Mouse (Mus musculus): ENCODE results near the gene Sgk1. TPM values are rescaled to one million over a fixed set of nuclear protein-coding genes. Genes with fewer than 3 reads are reported as not detected.
"Not testable (repeated sequence)": the region's sequence is repeated elsewhere in the genome, so short reads cannot be mapped to it uniquely, and the experiment has no call there.

The Sgk1 gene
- polyA plus RNA-seq, 1 experiment from 2014 or later: 32.6 TPM

DNA sequence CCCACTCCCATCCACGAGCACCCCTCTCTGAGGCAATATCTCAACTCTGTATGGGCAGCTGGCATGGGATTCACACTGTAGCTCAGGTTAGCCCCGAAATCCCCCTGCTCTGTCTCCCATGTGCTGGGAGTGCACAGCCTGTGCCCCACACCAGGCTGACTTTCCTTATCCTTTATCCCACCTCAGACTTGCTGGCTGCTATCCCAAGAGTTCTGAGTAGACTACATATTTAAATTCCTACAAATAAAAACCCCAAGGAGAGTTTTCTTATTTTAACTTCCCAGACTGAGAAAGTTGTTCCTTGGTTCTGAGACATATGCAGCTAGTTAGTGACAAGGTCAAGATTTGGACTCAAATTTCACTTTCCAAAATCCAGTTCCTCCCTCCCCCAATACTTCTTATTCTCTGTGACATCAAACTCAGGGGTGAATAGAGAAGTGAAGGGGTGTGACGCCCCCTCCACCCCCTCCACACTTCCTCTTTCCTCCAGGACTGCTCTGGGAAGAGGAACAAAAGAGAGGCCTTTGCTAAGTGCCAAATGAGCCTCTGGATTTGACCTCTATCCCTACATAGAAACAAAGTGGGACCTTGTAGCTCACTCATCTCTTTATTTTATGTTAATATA is 7.3 kb downstream of the Sgk1 start:
- Histone ChIP-seq H3K27me3 (ENCODE audit: control insufficient read depth, insufficient read depth, low read length) (no peaks in the 10 kb centered on the region), H3K9ac (replicated peaks; ENCODE audit: low read depth, low read length) (no peak overlapping the region), H3K36me3 (ENCODE audit: control insufficient read depth, insufficient read depth, low read length) (no peaks in the 10 kb centered on the region), H3K27ac (ENCODE audit: low read depth, low read length) (no peak overlapping the region), H3K4me1 (ENCODE audit: control insufficient read depth, insufficient read depth, low read length) (peaks cover 5% of the 10 kb centered on the region; the same call in 1 of the 2 replicates), H3K4me2 (ENCODE audit: low read depth, low read length) (no peak overlapping the region), H3K4me3 (ENCODE audit: low read depth, low read length) (no peak overlapping the region), H3K9me3 (ENCODE audit: control insufficient read depth, low read length) (no peaks in the 10 kb centered on the region)
- WGBS: 67% methylated on average over 3 of the region's 3 CpGs
- no peak for ATAC-seq (ENCODE audit: low read depth)

DNA sequence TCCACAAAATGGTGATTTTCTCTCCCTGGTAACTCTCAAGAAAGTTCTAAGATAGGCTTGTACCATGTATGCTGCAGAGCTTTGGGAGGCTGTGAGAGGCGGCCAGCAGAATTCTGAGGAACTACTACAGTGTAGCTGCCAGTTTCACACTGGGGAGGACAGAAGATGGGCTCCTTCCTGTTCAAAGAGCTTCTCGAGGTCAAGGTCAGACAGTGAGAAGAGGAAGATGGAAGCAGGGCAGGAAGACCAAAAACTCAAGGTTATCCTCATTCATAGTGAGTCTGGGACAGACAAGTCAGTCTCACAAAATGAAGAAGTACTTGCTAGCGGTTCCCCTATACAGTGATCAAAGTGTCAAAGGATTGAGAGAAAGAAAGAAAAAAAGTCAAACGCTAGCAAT is 8.3 kb downstream of the Sgk1 start:
- H3K4me3 ChIP-seq (ENCODE audit: low read depth, low read length): no peak overlapping the region
- H3K36me3 ChIP-seq (ENCODE audit: control insufficient read depth, insufficient read depth, low read length): no peaks in the 10 kb centered on the region
- H3K9ac ChIP-seq (replicated peaks; ENCODE audit: low read depth, low read length): no peak overlapping the region
- no peaks in the 10 kb centered on the region for H3K27me3 ChIP-seq (ENCODE audit: control insufficient read depth, insufficient read depth, low read length)
- H3K4me2 ChIP-seq (ENCODE audit: low read depth, low read length): no peak overlapping the region
- H3K27ac ChIP-seq (ENCODE audit: low read depth, low read length): no peak overlapping the region
- peaks cover 2% of the 10 kb centered on the region; the same call in 1 of the 2 replicates for H3K4me1 ChIP-seq (ENCODE audit: control insufficient read depth, insufficient read depth, low read length)
- ATAC-seq (ENCODE audit: low read depth): no peak
- WGBS: 90% methylated on average over 4 of the region's 4 CpGs
- no peaks in the 10 kb centered on the region for H3K9me3 ChIP-seq (ENCODE audit: control insufficient read depth, low read length)

DNA sequence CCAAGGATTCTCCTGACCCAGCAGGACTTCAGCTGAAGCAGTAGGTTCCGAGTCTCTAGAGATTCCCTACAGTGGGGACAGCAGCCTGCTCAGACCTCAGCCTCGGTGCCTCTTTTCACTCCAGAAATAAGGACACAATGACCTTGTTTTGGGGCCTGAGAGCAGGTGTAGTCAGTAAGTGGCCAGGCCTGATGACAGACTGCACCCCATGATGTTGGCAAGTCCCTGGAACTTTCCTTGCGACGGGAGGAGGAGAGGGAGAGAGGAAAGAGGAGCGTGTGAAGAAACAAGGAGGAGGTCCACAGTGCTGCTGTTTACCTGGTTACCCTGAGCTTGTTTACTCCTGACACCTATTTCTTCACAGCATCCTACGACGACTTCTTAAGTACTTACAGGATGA is 9.5 kb downstream of the Sgk1 start:
- WGBS: 66% methylated on average over 7 of the region's 7 CpGs
- no peak overlapping the region for H3K27ac ChIP-seq (ENCODE audit: low read depth, low read length)

GRCm38 (mm10) chr10:21892104-21892503 is 10.1 kb downstream of the Sgk1 start:
- Histone ChIP-seq H3K36me3 (ENCODE audit: control insufficient read depth, insufficient read depth, low read length) (no peaks in the 10 kb centered on the region), H3K27me3 (ENCODE audit: control insufficient read depth, insufficient read depth, low read length) (no peaks in the 10 kb centered on the region), H3K9ac (replicated peaks; ENCODE audit: low read depth, low read length) (no peak overlapping the region), H3K27ac (ENCODE audit: low read depth, low read length) (no peak overlapping the region), H3K4me1 (ENCODE audit: control insufficient read depth, insufficient read depth, low read length) (no peaks in the 10 kb centered on the region), H3K4me2 (ENCODE audit: low read depth, low read length) (no peak overlapping the region), H3K4me3 (ENCODE audit: low read depth, low read length) (no peak overlapping the region), H3K9me3 (ENCODE audit: control insufficient read depth, low read length) (no peaks in the 10 kb centered on the region)
- no peak for ATAC-seq (ENCODE audit: low read depth)
- 86% methylated on average over 4 of the region's 4 CpGs for WGBS

More for the DNA sequence above, 9.5 kb downstream of the Sgk1 start:
- Histone ChIP-seq H3K4me3 (ENCODE audit: low read depth, low read length) (no peak overlapping the region), H3K9me3 (ENCODE audit: control insufficient read depth, low read length) (no peaks in the 10 kb centered on the region), H3K36me3 (ENCODE audit: control insufficient read depth, insufficient read depth, low read length) (no peaks in the 10 kb centered on the region), H3K4me2 (ENCODE audit: low read depth, low read length) (no peak overlapping the region), H3K27me3 (ENCODE audit: control insufficient read depth, insufficient read depth, low read length) (no peaks in the 10 kb centered on the region), H3K4me1 (ENCODE audit: control insufficient read depth, insufficient read depth, low read length) (no peaks in the 10 kb centered on the region), H3K9ac (replicated peaks; ENCODE audit: low read depth, low read length) (no peak overlapping the region)
- ATAC-seq (ENCODE audit: low read depth): no peak

DNA sequence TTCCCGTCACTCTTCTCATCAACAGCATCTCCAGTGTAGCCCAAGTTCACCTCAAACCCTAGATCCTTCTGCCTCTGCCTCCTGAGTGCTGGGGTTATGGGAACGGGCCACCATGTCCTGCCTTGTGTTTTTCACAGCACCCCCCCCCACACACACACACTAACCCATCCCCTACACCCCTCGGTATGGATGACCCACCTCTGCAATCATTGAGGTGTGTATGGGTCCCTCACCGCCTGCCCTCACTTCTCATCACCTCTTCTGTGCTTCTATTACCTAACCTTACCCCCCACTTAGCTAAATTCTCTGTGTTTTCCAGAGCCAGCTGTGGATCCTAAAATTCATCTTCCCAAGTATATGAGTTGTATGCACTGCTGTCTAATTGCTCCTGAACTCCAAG is 16.4 kb downstream of the Sgk1 start:
- Histone ChIP-seq H3K27me3 (ENCODE audit: control insufficient read depth, insufficient read depth, low read length) (no peaks in the 10 kb centered on the region), H3K4me1 (ENCODE audit: control insufficient read depth, insufficient read depth, low read length) (no peaks in the 10 kb centered on the region), H3K4me3 (ENCODE audit: low read depth, low read length) (no peak overlapping the region), H3K36me3 (ENCODE audit: control insufficient read depth, insufficient read depth, low read length) (no peaks in the 10 kb centered on the region), H3K9ac (replicated peaks; ENCODE audit: low read depth, low read length) (no peak overlapping the region), H3K9me3 (ENCODE audit: control insufficient read depth, low read length) (no peaks in the 10 kb centered on the region), H3K27ac (ENCODE audit: low read depth, low read length) (no peak overlapping the region), H3K4me2 (ENCODE audit: low read depth, low read length) (no peak overlapping the region)
- 92% methylated on average over 4 of the region's 4 CpGs for WGBS
- ATAC-seq (ENCODE audit: low read depth): no peak

DNA sequence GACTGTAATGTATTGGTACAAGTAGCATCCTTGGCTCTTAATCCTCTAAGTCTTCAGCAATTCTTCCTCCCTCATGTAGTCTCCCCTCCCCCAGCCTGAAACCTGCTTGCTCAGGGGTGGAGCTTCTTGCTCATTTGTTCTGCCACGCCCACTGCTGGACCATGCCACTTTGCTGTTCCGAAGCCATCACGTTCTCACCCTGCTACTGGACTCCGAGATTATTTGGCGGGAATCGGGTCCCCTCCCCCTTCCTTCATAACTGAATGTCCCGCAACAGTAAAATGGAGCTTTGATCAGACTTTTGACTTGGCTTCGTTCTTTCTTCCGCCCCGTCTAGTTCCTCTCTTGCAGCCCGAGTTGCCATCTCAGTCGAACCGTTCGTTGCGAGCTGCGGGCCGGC is 16.9 kb downstream of the Sgk1 start:
- ATAC-seq (ENCODE audit: low read depth); H3K9ac ChIP-seq (replicated peaks; ENCODE audit: low read depth, low read length); H3K4me3 ChIP-seq (ENCODE audit: low read depth, low read length); H3K36me3 ChIP-seq (ENCODE audit: control insufficient read depth, insufficient read depth, low read length); H3K27me3 ChIP-seq (ENCODE audit: control insufficient read depth, insufficient read depth, low read length); H3K27ac ChIP-seq (ENCODE audit: low read depth, low read length); H3K4me1 ChIP-seq (ENCODE audit: control insufficient read depth, insufficient read depth, low read length); H3K9me3 ChIP-seq (ENCODE audit: control insufficient read depth, low read length); H3K4me2 ChIP-seq (ENCODE audit: low read depth, low read length): not testable (repeated sequence)
- WGBS: 95% methylated on average over 17 of the region's 17 CpGs

GRCm38 (mm10) chr10:21899397-21899796 is 17.4 kb downstream of the Sgk1 start:
- 88% methylated on average over 3 of the region's 3 CpGs for WGBS
- ATAC-seq (ENCODE audit: low read depth): no peak
- Histone ChIP-seq H3K4me3 (ENCODE audit: low read depth, low read length) (no peak overlapping the region), H3K27ac (ENCODE audit: low read depth, low read length) (no peak overlapping the region), H3K27me3 (ENCODE audit: control insufficient read depth, insufficient read depth, low read length) (no peaks in the 10 kb centered on the region), H3K36me3 (ENCODE audit: control insufficient read depth, insufficient read depth, low read length) (no peaks in the 10 kb centered on the region), H3K4me1 (ENCODE audit: control insufficient read depth, insufficient read depth, low read length) (no peaks in the 10 kb centered on the region), H3K9me3 (ENCODE audit: control insufficient read depth, low read length) (no peaks in the 10 kb centered on the region), H3K4me2 (ENCODE audit: low read depth, low read length) (no peak overlapping the region), H3K9ac (replicated peaks; ENCODE audit: low read depth, low read length) (no peak overlapping the region)

- 89% methylated on average over 10 of the region's 10 CpGs for WGBS
- Histone ChIP-seq H3K9me3 (ENCODE audit: control insufficient read depth, low read length) (no peaks in the 10 kb centered on the region), H3K4me2 (ENCODE audit: low read depth, low read length) (no peak overlapping the region), H3K36me3 (ENCODE audit: control insufficient read depth, insufficient read depth, low read length) (no peaks in the 10 kb centered on the region), H3K4me3 (ENCODE audit: low read depth, low read length) (no peak overlapping the region), H3K27me3 (ENCODE audit: control insufficient read depth, insufficient read depth, low read length) (no peaks in the 10 kb centered on the region), H3K4me1 (ENCODE audit: control insufficient read depth, insufficient read depth, low read length) (no peaks in the 10 kb centered on the region), H3K27ac (ENCODE audit: low read depth, low read length) (no peak overlapping the region), H3K9ac (replicated peaks; ENCODE audit: low read depth, low read length) (no peak overlapping the region)
- ATAC-seq (ENCODE audit: low read depth): no peak
Measured at GRCm38 (mm10) chr10:21902152-21903140, 20.5 kb downstream of the Sgk1 start.

DNA sequence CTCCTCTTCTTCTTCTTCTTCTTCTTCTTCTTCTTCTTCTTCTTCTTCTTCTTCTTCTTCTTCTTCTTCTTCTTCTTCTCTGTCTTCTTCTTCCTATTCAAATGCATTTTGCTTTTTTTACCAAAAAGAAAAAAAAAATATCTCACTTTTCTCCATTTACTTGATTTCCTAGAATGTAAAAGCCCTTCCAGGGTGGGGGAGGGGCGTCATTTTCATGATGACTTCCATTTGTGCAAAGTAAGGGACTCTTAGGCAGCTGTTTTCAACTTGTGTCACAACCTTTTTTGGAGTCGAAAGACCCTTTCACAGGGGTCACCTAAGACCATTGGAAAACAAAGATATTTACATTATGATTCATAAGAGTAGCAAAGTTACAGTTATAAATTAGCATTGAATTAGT is 22.2 kb downstream of the Sgk1 start:
- Histone ChIP-seq H3K27ac (ENCODE audit: low read depth, low read length) (no peak overlapping the region), H3K4me3 (ENCODE audit: low read depth, low read length) (no peak overlapping the region), H3K36me3 (ENCODE audit: control insufficient read depth, insufficient read depth, low read length) (no peaks in the 10 kb centered on the region), H3K9ac (replicated peaks; ENCODE audit: low read depth, low read length) (no peak overlapping the region), H3K9me3 (ENCODE audit: control insufficient read depth, low read length) (no peaks in the 10 kb centered on the region), H3K4me2 (ENCODE audit: low read depth, low read length) (no peak overlapping the region), H3K4me1 (ENCODE audit: control insufficient read depth, insufficient read depth, low read length) (no peaks in the 10 kb centered on the region), H3K27me3 (ENCODE audit: control insufficient read depth, insufficient read depth, low read length) (no peaks in the 10 kb centered on the region)
- ATAC-seq (ENCODE audit: low read depth): no peak
- 85% methylated on average over 2 of the region's 2 CpGs for WGBS
